Mouse (Mus musculus): ENCODE data around the gene Dyrk3.

Gene Dyrk3

GRCm38 (mm10) chr1:131079762-131080161 lies 58.4 kb downstream of the Dyrk3 start:
- DNase-seq: no peak

GRCm38 (mm10) chr1:131078761-131079330 lies 59.3 kb downstream of the Dyrk3 start:
- no peak for DNase-seq
